Mouse (Mus musculus): ENCODE measurements around the gene Dnaja3.

DNA sequence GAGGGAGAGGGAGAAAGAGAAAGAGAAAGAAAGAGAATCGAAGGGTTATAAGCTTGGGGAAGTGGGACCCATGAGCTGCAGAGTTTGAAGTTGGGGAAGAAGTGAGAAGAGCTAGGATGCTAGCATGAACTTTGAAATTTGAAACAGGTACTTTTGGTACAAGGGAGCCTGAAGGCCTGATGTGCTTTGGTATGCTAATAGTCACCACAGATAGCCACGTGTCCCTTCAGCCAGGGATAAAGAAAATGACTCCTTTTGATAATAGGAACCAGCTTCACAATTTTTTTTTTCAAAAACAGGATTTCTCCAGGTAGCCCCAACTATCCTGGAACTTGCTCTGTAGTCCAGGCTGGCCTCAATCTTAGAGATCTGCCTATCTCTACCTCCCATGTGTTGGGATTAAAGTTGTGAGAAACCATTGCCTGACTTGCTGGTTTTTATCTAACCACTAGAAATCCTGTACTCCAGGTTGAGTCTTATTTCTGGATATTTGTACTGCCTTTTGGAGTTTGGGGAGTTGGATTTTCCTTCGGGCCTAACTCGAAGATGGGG lies 42.9 kb downstream of the Dnaja3 start:
- no peak for TF ChIP-seq POLR2A (IDR thresholded peaks at IDR 0.05; ENCODE audit: insufficient read length, low read depth)
- no peak for TF ChIP-seq MAX (IDR thresholded peaks at IDR 0.05; ENCODE audit: low read depth)
- no peak for TF ChIP-seq POLR2AphosphoS2 (IDR thresholded peaks at IDR 0.05; ENCODE audit: insufficient read length, low read depth)
- no peak for TF ChIP-seq MYOG (IDR thresholded peaks at IDR 0.05; ENCODE audit: control insufficient read depth in 1 of 3, insufficient read depth in 1 of 3, insufficient read length in 2 of 3, low read depth in 2 of 3)
- no peak for TF ChIP-seq MYOD1 (IDR thresholded peaks at IDR 0.05; ENCODE audit: control insufficient read depth in 1 of 3, insufficient read length in 2 of 3, low read depth in 2 of 3)
- no peak for TF ChIP-seq E2F4 (IDR thresholded peaks at IDR 0.05; ENCODE audit: insufficient read depth)
- no peak for TF ChIP-seq USF1 (IDR thresholded peaks at IDR 0.05; ENCODE audit: low read depth)
- TF ChIP-seq TCF12 (IDR thresholded peaks at IDR 0.05; ENCODE audit: insufficient read depth, poor library complexity, severe bottlenecking): no peak
- TF ChIP-seq TCF3 (IDR thresholded peaks at IDR 0.05; ENCODE audit: insufficient read length, low read depth): no peak
- TF ChIP-seq CEBPB (IDR thresholded peaks at IDR 0.05; ENCODE audit: insufficient read depth, poor library complexity, severe bottlenecking): no peak
- TF ChIP-seq REST (IDR thresholded peaks at IDR 0.05; ENCODE audit: insufficient read depth, insufficient read length): no peak
